Mouse (Mus musculus) brain, embryonic 14.5 days (tissue): ENCODE data around the gene Fbxo41.

Source experiments
- CTCF ChIP-seq: fragments of 200-500 bp; IDR thresholded peaks from 2 replicates; pipeline ENCODE4 v1.5.1; 2012; ENCODE audit warnings: inconsistent platforms, mild to moderate bottlenecking, moderate library complexity, borderline replicate concordance; ENCODE audit not compliant: insufficient read depth, insufficient read length; ENCODE audit errors: extremely low read depth
- POLR2A ChIP-seq: fragments of 200-500 bp; IDR thresholded peaks from 2 replicates; pipeline ENCODE4 v1.6.1; 2012; ENCODE audit warnings: mild to moderate bottlenecking, inconsistent platforms, borderline replicate concordance; ENCODE audit not compliant: poor library complexity, insufficient read depth, insufficient read length, severe bottlenecking; ENCODE audit errors: extremely low read depth

DNA sequence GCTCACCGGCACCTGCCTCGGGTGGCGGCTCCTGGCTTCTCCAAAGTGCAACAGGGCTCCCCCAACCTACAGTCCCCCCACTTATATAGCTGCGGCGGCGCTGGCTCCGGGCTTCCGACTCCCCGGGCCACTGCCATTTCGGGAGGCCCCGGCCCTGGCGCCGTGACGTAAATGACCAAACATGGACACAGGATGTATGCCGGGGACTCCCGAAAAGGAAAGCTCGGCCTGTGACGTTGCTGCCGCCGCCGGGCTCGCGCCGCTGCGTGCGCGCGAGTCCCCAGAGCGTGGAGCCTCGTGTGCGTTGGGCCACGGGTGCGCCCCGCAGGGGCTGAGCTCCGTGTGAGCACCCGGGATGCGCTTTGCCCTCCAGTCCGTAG lies 10.7 kb upstream of the Fbxo41 start, which contains the start of gene Egr4:
- TF ChIP-seq CTCF (no peak), POLR2A (no peak)
